Mouse (Mus musculus) intestine, postnatal 0 days (tissue): ENCODE measurements around the gene Apol9b. TPM values are rescaled to one million over a fixed set of nuclear protein-coding genes. Genes with fewer than 3 reads are reported as not detected.
A peak's percentile ranks its signal among the peaks of the same experiment; 100 is the strongest.

Source experiments
- ATAC-seq: fragments of 200-750 bp; cut with Nextera tagmentation; 2 replicates; pipeline ENCODE4 v1.8.0; 2017; ENCODE audit warnings: mild to moderate bottlenecking, moderate TSS enrichment, moderate library complexity
- H3K27ac ChIP-seq: fragments of 300-500 bp; sonication (generic); 2 replicates; pipeline ENCODE4 v1.5.1; 2014; ENCODE audit warnings: mild to moderate bottlenecking, low read depth, low read length, moderate library complexity
- H3K27me3 ChIP-seq: fragments of 300-500 bp; sonication (generic); replicated peaks from 2 replicates; pipeline ENCODE4 v1.6.1; 2014; ENCODE audit warnings: low read length, mixed read lengths; ENCODE audit not compliant: control insufficient read depth, insufficient read depth
- H3K36me3 ChIP-seq: fragments of 300-500 bp; sonication (generic); 2 replicates; pipeline ENCODE4 v1.6.1; 2014; ENCODE audit warnings: mild to moderate bottlenecking, moderate library complexity; ENCODE audit not compliant: control insufficient read depth, insufficient read depth
- H3K4me1 ChIP-seq: fragments of 300-500 bp; sonication (generic); replicated peaks from 2 replicates; pipeline ENCODE4 v1.6.1; 2014; ENCODE audit warnings: antibody characterized with exemption, low read length, mixed read lengths; ENCODE audit not compliant: control insufficient read depth, insufficient read depth
- H3K4me2 ChIP-seq: fragments of 300-500 bp; sonication (generic); replicated peaks from 2 replicates; pipeline ENCODE4 v1.6.1; 2014; ENCODE audit warnings: low read depth, mild to moderate bottlenecking, moderate library complexity
- H3K4me3 ChIP-seq: fragments of 300-500 bp; sonication (generic); 2 replicates; pipeline ENCODE4 v1.5.1; 2014; ENCODE audit warnings: low read depth, low read length
- H3K9ac ChIP-seq: fragments of 300-500 bp; sonication (generic); 2 replicates; pipeline ENCODE4 v1.6.1; 2014; ENCODE audit warnings: mild to moderate bottlenecking, low read depth, low read length
- H3K9me3 ChIP-seq: fragments of 300-500 bp; sonication (generic); 2 replicates; pipeline ENCODE4 v1.6.1; 2016; ENCODE audit warnings: mixed run types; ENCODE audit not compliant: control insufficient read depth
- CTCF ChIP-seq: sonication (generic); IDR thresholded peaks from 2 replicates; pipeline ENCODE4 v1.5.1; 2016; ENCODE audit warnings: low read depth, mild to moderate bottlenecking, control low read depth, antibody characterized with exemption, moderate library complexity
- WGBS: fragments of 180-500 bp; shearing (Covaris S2); extraction: QIAGEN DNeasy Blood & Tissue Kit; methylation state at CpG from one replicate; pipeline ENCODE4 v1.1.7; 2014; 5-methylcytosine and 5-hydroxymethylcytosine counted together
- polyA plus RNA-seq: library from polyadenylated mRNA; unstranded; fragments of >200 nt; fragmentation: Nextera tagmentation; extraction: Ambion mirVana; gene quantifications from 2 replicates; pipeline ENCODE4 v1.2.1, GENCODE M21; 2015

Apol9b gene
- polyA plus RNA-seq, 1 experiment from 2014 or later, result 4.1 TPM

DNA sequence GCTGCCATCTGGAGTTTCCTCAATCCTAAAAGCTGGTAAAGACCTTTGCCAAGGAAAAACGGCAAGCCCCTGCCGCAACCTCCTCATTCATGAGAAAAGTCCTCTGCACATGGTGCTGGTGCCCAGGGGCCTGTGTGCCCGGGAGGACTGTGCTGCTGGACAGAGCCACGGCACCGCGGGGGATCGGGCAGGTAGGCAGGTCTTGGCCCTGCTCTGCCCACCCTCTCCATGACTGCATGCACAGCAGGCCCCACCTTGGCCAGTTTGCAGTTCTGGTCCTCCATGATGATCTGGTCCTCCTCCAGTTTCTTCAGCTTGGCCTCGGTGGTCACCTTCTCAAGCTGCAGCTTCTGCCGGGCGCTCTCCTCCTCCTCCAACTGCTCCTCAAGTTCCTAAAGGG is 45.5 kb downstream of the Apol9b start:
- no peak overlapping the region for H3K9ac ChIP-seq
- no peak for ATAC-seq
- no peaks in the 10 kb centered on the region for H3K4me1 ChIP-seq
- WGBS, result 93% methylated on average over 10 of the region's 10 CpGs
- H3K27ac ChIP-seq, result no peak overlapping the region
- H3K36me3 ChIP-seq, result peaks cover 98% of the 10 kb centered on the region
- no peaks in the 10 kb centered on the region for H3K27me3 ChIP-seq
- H3K4me3 ChIP-seq, result no peak overlapping the region
- TF ChIP-seq CTCF, result no peak
- H3K9me3 ChIP-seq, result no peaks in the 10 kb centered on the region
- H3K4me2 ChIP-seq, result no peak overlapping the region

DNA sequence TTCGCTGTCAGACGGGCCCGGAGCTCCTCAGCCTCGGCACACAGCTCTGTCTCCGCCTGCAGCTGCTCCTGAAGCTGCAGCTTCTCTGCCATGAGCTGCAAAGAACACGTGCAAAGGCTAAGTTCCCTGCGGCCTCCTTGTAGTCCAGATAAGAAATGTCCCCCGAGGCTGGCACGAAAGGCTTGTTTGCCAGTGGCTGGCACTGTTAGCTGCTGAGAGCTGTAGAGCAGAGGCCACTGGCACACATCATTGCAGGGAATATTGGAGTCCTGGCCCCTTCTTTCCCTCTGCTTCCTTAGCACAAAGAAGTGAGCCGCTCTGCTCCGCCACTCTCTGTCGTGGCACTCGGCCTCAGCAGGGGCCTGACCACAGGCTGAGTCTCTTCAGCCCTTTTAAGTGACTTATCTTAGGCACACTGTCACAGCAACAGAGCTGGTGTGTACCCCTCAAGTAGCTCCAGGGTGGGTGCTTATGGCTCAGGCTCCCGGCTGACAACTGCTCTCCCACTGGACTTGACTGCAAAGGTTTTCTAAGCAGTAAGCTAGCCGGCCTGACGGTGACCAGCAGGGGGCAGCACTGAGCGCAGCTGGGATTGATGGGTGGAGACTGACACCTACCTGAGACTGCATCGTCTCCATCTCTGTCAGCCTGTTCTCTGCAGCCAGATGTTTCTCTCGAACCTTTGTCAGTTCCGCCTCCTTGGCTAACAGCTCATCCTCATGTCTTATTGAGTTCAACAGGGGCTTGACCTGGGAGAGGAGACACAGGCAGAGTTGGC is 46.5 kb downstream of the Apol9b start:
- ATAC-seq, result peak; percentile 31; the same call in 1 of the 2 replicates
- 68% methylated on average over 20 of the region's 20 CpGs for WGBS
- TF ChIP-seq CTCF, result peak; percentile 99

DNA sequence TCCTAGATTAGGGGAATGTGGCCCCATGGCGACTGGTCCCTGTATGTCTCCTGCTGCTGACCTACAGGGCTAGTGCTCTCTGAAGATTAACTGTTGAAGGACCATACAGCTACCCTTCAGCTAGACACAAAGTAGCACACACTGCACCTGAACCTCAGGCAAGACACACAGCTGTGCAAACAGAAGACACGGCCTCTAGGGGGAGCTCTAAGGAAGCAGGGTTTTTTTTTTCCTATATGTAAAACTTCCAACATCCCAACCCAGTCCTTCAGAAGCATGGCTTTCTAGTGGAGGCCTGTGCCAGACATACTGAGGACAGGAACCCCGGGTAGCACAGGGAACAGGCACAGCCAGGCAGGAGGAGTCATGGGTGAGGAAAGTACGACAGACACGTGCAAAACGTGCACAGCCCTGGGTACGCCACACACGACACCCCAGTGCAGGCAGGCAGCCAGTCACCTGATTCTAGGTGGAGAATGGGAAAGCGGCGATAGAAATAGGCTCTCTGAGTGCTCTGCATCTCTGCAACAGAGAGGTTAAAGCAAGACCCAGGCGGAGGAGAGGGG is 53.7 kb downstream of the Apol9b start:
- no peak for ATAC-seq
- no peaks in the 10 kb centered on the region for H3K27me3 ChIP-seq
- 73% methylated on average over 11 of the region's 11 CpGs for whole genome bisulfite sequencing
- no peak overlapping the region for H3K9ac ChIP-seq
- H3K4me3 ChIP-seq, result no peak overlapping the region
- peaks cover 99% of the 10 kb centered on the region for H3K36me3 ChIP-seq
- no peak overlapping the region for H3K27ac ChIP-seq
- TF ChIP-seq CTCF, result peak; percentile 82
- H3K4me1 ChIP-seq, result no peaks in the 10 kb centered on the region
- no peak overlapping the region for H3K4me2 ChIP-seq
- H3K9me3 ChIP-seq, result no peaks in the 10 kb centered on the region

More for the DNA sequence above, 46.5 kb downstream of the Apol9b start:
- no peaks in the 10 kb centered on the region for H3K27me3 ChIP-seq
- no peak overlapping the region for H3K4me3 ChIP-seq
- H3K4me2 ChIP-seq, result no peak overlapping the region
- peaks cover 98% of the 10 kb centered on the region for H3K36me3 ChIP-seq
- H3K9ac ChIP-seq, result no peak overlapping the region
- no peaks in the 10 kb centered on the region for H3K4me1 ChIP-seq
- H3K9me3 ChIP-seq, result no peaks in the 10 kb centered on the region
- H3K27ac ChIP-seq, result no peak overlapping the region

DNA sequence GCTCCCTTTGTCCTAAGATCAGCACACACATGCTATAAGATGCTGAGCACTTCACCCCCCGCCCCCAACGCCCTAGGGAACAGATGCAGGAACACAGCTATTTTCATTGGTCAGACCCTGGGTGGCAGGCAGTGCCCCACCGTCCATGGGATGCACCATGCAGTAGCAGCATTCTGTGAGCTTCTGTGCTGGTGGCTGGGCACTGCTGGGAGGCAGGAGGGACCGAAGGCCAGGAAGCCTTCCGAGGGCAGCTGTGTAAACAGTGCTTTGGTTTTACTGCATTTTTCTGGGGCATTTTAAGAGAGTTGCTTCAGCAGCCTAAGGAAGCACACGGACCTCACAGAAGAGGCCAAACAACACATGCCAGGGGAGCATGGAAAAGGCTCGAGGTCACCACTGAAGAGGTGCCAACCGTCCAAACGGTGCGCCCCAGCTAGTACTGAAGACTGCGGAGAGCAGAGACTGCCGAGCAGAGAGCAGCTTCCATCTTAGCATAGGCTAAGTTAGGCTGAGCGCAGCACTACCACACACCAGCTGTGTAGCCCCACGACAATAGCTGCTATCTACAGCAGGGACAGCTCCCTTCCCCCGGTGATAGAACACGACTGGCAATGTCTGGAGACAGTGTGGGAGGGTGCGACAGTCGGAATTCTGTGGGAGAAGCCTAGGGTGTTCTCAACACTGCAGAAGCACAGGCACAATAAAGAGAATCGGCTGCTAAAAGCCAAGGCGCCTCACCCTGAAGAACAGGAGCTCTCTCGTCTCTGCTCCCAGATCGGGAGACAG is 55.4 kb downstream of the Apol9b start:
- Histone ChIP-seq H3K9ac (no peak overlapping the region), H3K4me1 (no peaks in the 10 kb centered on the region), H3K9me3 (no peaks in the 10 kb centered on the region), H3K36me3 (peaks cover 99% of the 10 kb centered on the region), H3K4me3 (no peak overlapping the region), H3K27ac (no peak overlapping the region), H3K27me3 (no peaks in the 10 kb centered on the region), H3K4me2 (no peak overlapping the region)
- TF ChIP-seq CTCF, result no peak
- WGBS, result 71% methylated on average over 22 of the region's 22 CpGs
- no peak for ATAC-seq

DNA sequence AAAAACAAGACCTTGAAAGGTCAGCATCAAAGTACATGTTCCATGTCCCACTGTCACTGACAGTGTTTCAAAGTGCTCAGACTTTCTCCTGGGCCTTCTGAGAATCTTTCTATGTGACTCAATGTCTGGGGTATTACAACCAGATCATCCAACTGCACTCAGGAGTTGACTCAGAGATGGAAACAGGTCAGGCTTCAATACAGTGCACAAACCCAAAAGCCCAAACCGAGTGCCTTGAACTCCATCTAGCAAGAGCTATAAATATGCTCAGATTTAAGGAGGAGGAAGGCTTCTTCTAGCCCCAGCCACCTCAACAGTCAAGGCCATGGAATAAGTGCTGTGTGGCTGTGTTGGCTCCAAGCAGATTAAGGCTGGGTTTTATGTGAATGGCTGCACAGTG is 57.0 kb downstream of the Apol9b start:
- H3K27me3 ChIP-seq, result no peaks in the 10 kb centered on the region
- no peak for TF ChIP-seq CTCF
- no peak overlapping the region for H3K4me2 ChIP-seq
- no peak overlapping the region for H3K9ac ChIP-seq
- no peaks in the 10 kb centered on the region for H3K4me1 ChIP-seq
- H3K27ac ChIP-seq, result no peak overlapping the region
- whole genome bisulfite sequencing, result 76% methylated on average over 1 of the region's 1 CpGs
- ATAC-seq, result no peak
- no peak overlapping the region for H3K4me3 ChIP-seq
- no peaks in the 10 kb centered on the region for H3K9me3 ChIP-seq
- peaks cover 99% of the 10 kb centered on the region for H3K36me3 ChIP-seq

Other genes with a start within 250 kb of the Apol9b start
- gene Apol11a, start 220.8 kb upstream of the Apol9b start, polyA plus RNA-seq, result not detected in 2 replicates
- gene Apol7c, start 195.7 kb upstream of the Apol9b start, polyA plus RNA-seq, result 18.8 and 23.9 TPM in 2 replicates
- not detected in 2 replicates for gene 1700025B11Rik, start 167.1 kb upstream of the Apol9b start, polyA plus RNA-seq
- gene Apol10b, start 132.9 kb upstream of the Apol9b start, polyA plus RNA-seq, result 0.61 and 0.69 TPM in 2 replicates
- gene Gm36245, start 129.8 kb upstream of the Apol9b start, polyA plus RNA-seq, result not detected in 2 replicates
- not detected in 2 replicates for gene Apol11b, start 85.8 kb upstream of the Apol9b start, polyA plus RNA-seq
- 0.22 and 0.25 TPM in 2 replicates for gene Apol7e, start 30.2 kb upstream of the Apol9b start, polyA plus RNA-seq
- not detected in 2 replicates for gene Apol8, start 28.0 kb downstream of the Apol9b start, polyA plus RNA-seq
- 25.7 and 27.7 TPM in 2 replicates for gene Myh9, start 113.1 kb downstream of the Apol9b start, polyA plus RNA-seq
- 165 and 173 TPM in 2 replicates for gene Txn2, start 200.0 kb downstream of the Apol9b start, polyA plus RNA-seq
- 0.33 and 0.46 TPM in 2 replicates for gene Foxred2, start 227.7 kb downstream of the Apol9b start, polyA plus RNA-seq
- 59.5 and 67.4 TPM in 2 replicates for gene Eif3d, start 241.8 kb downstream of the Apol9b start, polyA plus RNA-seq